Mouse (Mus musculus): Measurements from ENCODE around the gene Gm28729.
"Not testable (repeated sequence)": the region's sequence is repeated elsewhere in the genome, so short reads cannot be mapped to it uniquely, and the experiment has no call there.

Gm28729 gene

GRCm38 (mm10) chr9:96524972-96525506 lies at the start of gene Gm28729:
TSS of gene Gm28729 (minus strand) at chr9:96525264.
- DNase-seq, result no peak

GRCm38 (mm10) chr9:96573252-96573651 lies 48.2 kb upstream of the Gm28729 start:
- DNase-seq, result no peak

GRCm38 (mm10) chr9:96572754-96573153 lies 47.7 kb upstream of the Gm28729 start:
- DNase-seq, result no peak

GRCm38 (mm10) chr9:96566470-96566996 lies 41.5 kb upstream of the Gm28729 start:
- no peak for DNase-seq

- no peak for DNase-seq
These were observed 38.4 kb upstream of the Gm28729 start for GRCm38 (mm10) chr9:96563501-96563900.

GRCm38 (mm10) chr9:96559148-96559547 lies 34.1 kb upstream of the Gm28729 start:
- DNase-seq, result no peak

- no peak for DNase-seq
These were observed 33.5 kb upstream of the Gm28729 start for GRCm38 (mm10) chr9:96558594-96558993.

GRCm38 (mm10) chr9:96554095-96554494 lies 29.0 kb upstream of the Gm28729 start:
- DNase-seq, result no peak

- DNase-seq, result no peak
These were observed 20.3 kb upstream of the Gm28729 start for GRCm38 (mm10) chr9:96545410-96545809.

GRCm38 (mm10) chr9:96543643-96544640 lies 18.9 kb upstream of the Gm28729 start:
- peak; percentile 32 to 61 for DNase-seq

- DNase-seq, result no peak
These were observed 13.9 kb upstream of the Gm28729 start for GRCm38 (mm10) chr9:96538916-96539315.

- no peak for DNase-seq
These were observed 12.5 kb upstream of the Gm28729 start for GRCm38 (mm10) chr9:96537615-96537919.

- DNase-seq, result peak; percentile 28 to 48
These were observed 12.0 kb upstream of the Gm28729 start for GRCm38 (mm10) chr9:96536895-96537614.

- not testable (repeated sequence) for DNase-seq
These were observed 11.0 kb upstream of the Gm28729 start for GRCm38 (mm10) chr9:96536093-96536492.

- DNase-seq, result no peak
These were observed 10.4 kb upstream of the Gm28729 start for GRCm38 (mm10) chr9:96535431-96535830.

GRCm38 (mm10) chr9:96534256-96534655 lies 9.2 kb upstream of the Gm28729 start:
- no peak for DNase-seq

GRCm38 (mm10) chr9:96533476-96533875 lies 8.4 kb upstream of the Gm28729 start:
- no peak for DNase-seq

- DNase-seq, result no peak
These were observed 7.5 kb upstream of the Gm28729 start for GRCm38 (mm10) chr9:96532531-96532930.

GRCm38 (mm10) chr9:96530674-96531081 lies 5.6 kb upstream of the Gm28729 start:
- DNase-seq, result peak; percentile 61 to 76

- no peak for DNase-seq
These were observed 5.1 kb upstream of the Gm28729 start for GRCm38 (mm10) chr9:96529961-96530673.

- no peak for DNase-seq
These were observed 947 bp upstream of the Gm28729 start for GRCm38 (mm10) chr9:96526011-96526410.

GRCm38 (mm10) chr9:96523148-96523547 lies 1.9 kb downstream of the Gm28729 start:
- DNase-seq, result no peak

- not testable (repeated sequence) for DNase-seq
These were observed 3.5 kb downstream of the Gm28729 start for GRCm38 (mm10) chr9:96521574-96521973.

All from kidney, postnatal 25 days (tissue).